Mouse (Mus musculus): Measurements from ENCODE around the gene Plcxd1. TPM values are rescaled to one million over a fixed set of nuclear protein-coding genes. Genes with fewer than 3 reads are reported as not detected.

The Plcxd1 gene
- polyA plus RNA-seq, 1 experiment from 2014 or later: 0.33 TPM

- peak; percentile 99 for ATAC-seq (replicated peaks; ENCODE audit: insufficient number of reproducible peaks, low FRiP score, low TSS enrichment)
- no peaks in the 10 kb centered on the region for H3K27me3 ChIP-seq (ENCODE audit: control insufficient read depth, insufficient read depth, low read length)
- H3K4me1 ChIP-seq (ENCODE audit: control insufficient read depth, insufficient read depth, low read length): peaks cover 3% of the 10 kb centered on the region; the same call in 1 of the 2 replicates
- H3K4me3 ChIP-seq (ENCODE audit: low read depth, low read length): peak within 1 kb of the TSS; percentile 84
- H3K4me2 ChIP-seq: peak within 1 kb of the TSS; percentile 84
- WGBS (ENCODE audit: insufficient replicate concordance): 4% methylated on average over 46 of the region's 46 CpGs
- H3K36me3 ChIP-seq (ENCODE audit: control insufficient read depth, insufficient read depth, low read length): no peaks in the 10 kb centered on the region; the same call in 1 of the 2 replicates
- H3K9me3 ChIP-seq (replicated peaks; ENCODE audit: control insufficient read depth, low read length): 0 out of 2 replicates have a peak, but pooled peaks cover 6% of the 10 kb centered on the region
- peak within 1 kb of the TSS; percentile 79 for H3K9ac ChIP-seq (ENCODE audit: low read depth, low read length)
- H3K27ac ChIP-seq (ENCODE audit: low read depth, low read length): peak within 1 kb of the TSS; percentile 81; the same call in 1 of the 2 replicates
Observed at GRCm38 (mm10) chr5:110135293-110136086, 35.7 kb downstream of the Plcxd1 start, which contains the start of gene Chfr. Gene Chfr (plus strand): TSS chr5:110135842.

- ATAC-seq (replicated peaks; ENCODE audit: insufficient number of reproducible peaks, low FRiP score, low TSS enrichment): peak; percentile 37
- WGBS (ENCODE audit: insufficient replicate concordance): 6% methylated on average over 18 of the region's 18 CpGs
- Histone ChIP-seq H3K4me3 (ENCODE audit: low read depth, low read length) (peak overlapping the region; percentile 84), H3K36me3 (ENCODE audit: control insufficient read depth, insufficient read depth, low read length) (no peaks in the 10 kb centered on the region), H3K4me2 (peak overlapping the region; percentile 84), H3K9ac (ENCODE audit: low read depth, low read length) (peak overlapping the region; percentile 79), H3K9me3 (replicated peaks; ENCODE audit: control insufficient read depth, low read length) (0 out of 2 replicates have a peak, but pooled peaks cover 4% of the 10 kb centered on the region), H3K27ac (ENCODE audit: low read depth, low read length) (peak overlapping the region; percentile 81; the same call in 1 of the 2 replicates), H3K27me3 (ENCODE audit: control insufficient read depth, insufficient read depth, low read length) (no peaks in the 10 kb centered on the region), H3K4me1 (ENCODE audit: control insufficient read depth, insufficient read depth, low read length) (peaks cover 3% of the 10 kb centered on the region; the same call in 1 of the 2 replicates)
Observed at GRCm38 (mm10) chr5:110136087-110136464, 36.3 kb downstream of the Plcxd1 start.

GRCm38 (mm10) chr5:110137816-110138215, 38.0 kb downstream of the Plcxd1 start:
- no peak overlapping the region for H3K9ac ChIP-seq (ENCODE audit: low read depth, low read length)
- peaks cover 3% of the 10 kb centered on the region; the same call in 1 of the 2 replicates for H3K4me1 ChIP-seq (ENCODE audit: control insufficient read depth, insufficient read depth, low read length)
- H3K4me2 ChIP-seq: no peak overlapping the region
- no peak for ATAC-seq (replicated peaks; ENCODE audit: insufficient number of reproducible peaks, low FRiP score, low TSS enrichment)
- H3K27ac ChIP-seq (ENCODE audit: low read depth, low read length): no peak overlapping the region
- no peaks in the 10 kb centered on the region for H3K27me3 ChIP-seq (ENCODE audit: control insufficient read depth, insufficient read depth, low read length)
- WGBS (ENCODE audit: insufficient replicate concordance): 89% methylated on average over 3 of the region's 3 CpGs
- H3K4me3 ChIP-seq (ENCODE audit: low read depth, low read length): no peak overlapping the region
- H3K36me3 ChIP-seq (ENCODE audit: control insufficient read depth, insufficient read depth, low read length): peaks cover 3% of the 10 kb centered on the region; the same call in 1 of the 2 replicates
- 0 out of 2 replicates have a peak, but pooled peaks cover 4% of the 10 kb centered on the region for H3K9me3 ChIP-seq (replicated peaks; ENCODE audit: control insufficient read depth, low read length)

- peaks cover 3% of the 10 kb centered on the region; the same call in 1 of the 2 replicates for H3K4me1 ChIP-seq (ENCODE audit: control insufficient read depth, insufficient read depth, low read length)
- peaks cover 9% of the 10 kb centered on the region for H3K36me3 ChIP-seq (ENCODE audit: control insufficient read depth, insufficient read depth, low read length)
- H3K9ac ChIP-seq (ENCODE audit: low read depth, low read length): no peak overlapping the region
- no peak overlapping the region for H3K4me3 ChIP-seq (ENCODE audit: low read depth, low read length)
- no peaks in the 10 kb centered on the region for H3K9me3 ChIP-seq (replicated peaks; ENCODE audit: control insufficient read depth, low read length)
- no peak for ATAC-seq (replicated peaks; ENCODE audit: insufficient number of reproducible peaks, low FRiP score, low TSS enrichment)
- H3K27me3 ChIP-seq (ENCODE audit: control insufficient read depth, insufficient read depth, low read length): no peaks in the 10 kb centered on the region
- no peak overlapping the region for H3K4me2 ChIP-seq
- H3K27ac ChIP-seq (ENCODE audit: low read depth, low read length): no peak overlapping the region
- WGBS (ENCODE audit: insufficient replicate concordance): 92% methylated on average over 3 of the region's 3 CpGs
Observed at GRCm38 (mm10) chr5:110139325-110139724, 39.6 kb downstream of the Plcxd1 start.

GRCm38 (mm10) chr5:110140424-110140823, 40.7 kb downstream of the Plcxd1 start:
- 86% methylated on average over 7 of the region's 7 CpGs for WGBS (ENCODE audit: insufficient replicate concordance)
- Histone ChIP-seq H3K9ac (ENCODE audit: low read depth, low read length) (no peak overlapping the region), H3K36me3 (ENCODE audit: control insufficient read depth, insufficient read depth, low read length) (peaks cover 11% of the 10 kb centered on the region), H3K27me3 (ENCODE audit: control insufficient read depth, insufficient read depth, low read length) (no peaks in the 10 kb centered on the region), H3K4me3 (ENCODE audit: low read depth, low read length) (no peak overlapping the region), H3K4me1 (ENCODE audit: control insufficient read depth, insufficient read depth, low read length) (peaks cover 3% of the 10 kb centered on the region; the same call in 1 of the 2 replicates), H3K9me3 (replicated peaks; ENCODE audit: control insufficient read depth, low read length) (no peaks in the 10 kb centered on the region), H3K27ac (ENCODE audit: low read depth, low read length) (no peak overlapping the region), H3K4me2 (no peak overlapping the region)
- no peak for ATAC-seq (replicated peaks; ENCODE audit: insufficient number of reproducible peaks, low FRiP score, low TSS enrichment)

GRCm38 (mm10) chr5:110142309-110142708, 42.5 kb downstream of the Plcxd1 start:
- ATAC-seq (replicated peaks; ENCODE audit: insufficient number of reproducible peaks, low FRiP score, low TSS enrichment): no peak
- H3K36me3 ChIP-seq (ENCODE audit: control insufficient read depth, insufficient read depth, low read length): peaks cover 11% of the 10 kb centered on the region
- H3K4me3 ChIP-seq (ENCODE audit: low read depth, low read length): no peak overlapping the region
- no peak overlapping the region for H3K9ac ChIP-seq (ENCODE audit: low read depth, low read length)
- H3K27ac ChIP-seq (ENCODE audit: low read depth, low read length): no peak overlapping the region
- H3K4me2 ChIP-seq: no peak overlapping the region
- peaks cover 3% of the 10 kb centered on the region; the same call in 1 of the 2 replicates for H3K4me1 ChIP-seq (ENCODE audit: control insufficient read depth, insufficient read depth, low read length)
- H3K27me3 ChIP-seq (ENCODE audit: control insufficient read depth, insufficient read depth, low read length): no peaks in the 10 kb centered on the region
- WGBS (ENCODE audit: insufficient replicate concordance): 89% methylated on average over 2 of the region's 2 CpGs
- H3K9me3 ChIP-seq (replicated peaks; ENCODE audit: control insufficient read depth, low read length): no peaks in the 10 kb centered on the region

- no peak for ATAC-seq (replicated peaks; ENCODE audit: insufficient number of reproducible peaks, low FRiP score, low TSS enrichment)
- Histone ChIP-seq H3K36me3 (ENCODE audit: control insufficient read depth, insufficient read depth, low read length) (peaks cover 13% of the 10 kb centered on the region), H3K9ac (ENCODE audit: low read depth, low read length) (no peak overlapping the region)
Observed at GRCm38 (mm10) chr5:110143007-110143406, 43.2 kb downstream of the Plcxd1 start.

More at GRCm38 (mm10) chr5:110143007-110143406, 43.2 kb downstream of the Plcxd1 start:
- peaks cover 1% of the 10 kb centered on the region; the same call in 1 of the 2 replicates for H3K4me1 ChIP-seq (ENCODE audit: control insufficient read depth, insufficient read depth, low read length)
- H3K27me3 ChIP-seq (ENCODE audit: control insufficient read depth, insufficient read depth, low read length): no peaks in the 10 kb centered on the region
- no peak overlapping the region for H3K4me3 ChIP-seq (ENCODE audit: low read depth, low read length)
- no peak overlapping the region for H3K4me2 ChIP-seq
- H3K9me3 ChIP-seq (replicated peaks; ENCODE audit: control insufficient read depth, low read length): no peaks in the 10 kb centered on the region
- 90% methylated on average over 5 of the region's 5 CpGs for WGBS (ENCODE audit: insufficient replicate concordance)
- no peak overlapping the region for H3K27ac ChIP-seq (ENCODE audit: low read depth, low read length)
